Mouse (Mus musculus) cerebellum, postnatal 25 days (tissue): ENCODE data around the gene Gm4981.
"Not testable (repeated sequence)": the region's sequence is repeated elsewhere in the genome, so short reads cannot be mapped to it uniquely, and the experiment has no call there.

ENCODE experiments used
- DNase-seq, 2 experiments: peaks; one replicate each; pipeline ENCODE4 v3.0.0; 2021; ENCODE audit warnings: mixed read lengths in 2 of 2

Gene Gm4981

DNA sequence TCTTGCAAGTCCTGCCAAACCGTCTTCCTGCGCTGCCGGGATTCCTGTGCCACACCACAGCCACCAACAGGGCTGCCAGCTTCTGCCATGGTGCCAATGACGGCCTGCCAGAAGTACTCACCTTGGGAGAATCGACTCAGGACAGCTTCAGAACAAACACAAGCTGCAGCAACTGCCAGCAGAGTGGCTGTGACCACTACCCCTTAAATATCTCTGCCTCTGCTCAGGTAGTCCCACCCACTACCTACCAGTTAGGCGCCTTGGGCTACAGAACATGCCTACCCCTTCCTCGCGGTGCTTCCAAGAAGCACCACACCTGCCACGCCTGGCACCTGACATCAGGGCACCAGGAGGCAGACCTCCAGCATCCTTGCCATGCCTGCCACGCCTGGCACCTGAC, at the start of gene Gm4981:
Gm4981 (minus strand) TSS at position 89 of the 400 bp plus-strand sequence.
- DNase-seq, result no peak

DNA sequence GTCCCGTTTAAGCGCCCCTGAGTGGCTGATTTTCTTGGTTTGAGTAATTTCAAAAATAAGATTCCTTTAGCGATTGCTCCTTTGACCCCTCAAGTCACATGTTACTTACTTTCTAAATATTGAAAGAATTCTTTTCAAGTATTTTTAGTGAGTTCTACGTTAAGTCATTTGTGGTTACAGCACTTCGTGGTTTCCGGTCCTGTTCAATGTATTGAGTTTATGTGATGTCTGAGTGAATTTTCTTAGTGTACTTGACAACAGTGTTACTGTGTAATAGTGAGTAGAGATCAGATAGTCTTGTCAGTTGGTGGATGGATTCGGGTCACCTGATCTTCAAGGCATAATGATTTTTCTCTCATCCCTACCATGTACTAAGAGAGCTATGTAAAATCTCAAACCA, 45.7 kb upstream of the Gm4981 start:
- DNase-seq, result no peak

DNA sequence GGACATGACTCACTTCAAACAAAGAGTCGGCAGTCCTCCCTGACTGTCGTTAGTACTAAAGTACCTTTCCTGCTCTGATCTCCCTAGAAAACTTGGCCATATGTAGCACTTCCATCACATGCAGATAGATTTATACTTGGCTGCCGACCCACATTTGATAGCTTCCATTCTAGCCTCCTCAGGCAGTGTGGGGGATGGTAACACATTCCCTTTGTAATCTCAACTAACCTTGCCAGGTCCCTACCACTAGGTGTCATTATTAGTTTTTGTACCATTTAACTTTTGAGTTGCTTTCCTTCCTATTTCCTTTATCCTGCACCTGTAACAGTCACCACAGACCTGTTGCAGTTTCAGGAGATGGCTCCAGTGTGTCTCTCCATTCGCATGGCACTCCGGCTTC, 22.0 kb upstream of the Gm4981 start:
- DNase-seq, result no peak

DNA sequence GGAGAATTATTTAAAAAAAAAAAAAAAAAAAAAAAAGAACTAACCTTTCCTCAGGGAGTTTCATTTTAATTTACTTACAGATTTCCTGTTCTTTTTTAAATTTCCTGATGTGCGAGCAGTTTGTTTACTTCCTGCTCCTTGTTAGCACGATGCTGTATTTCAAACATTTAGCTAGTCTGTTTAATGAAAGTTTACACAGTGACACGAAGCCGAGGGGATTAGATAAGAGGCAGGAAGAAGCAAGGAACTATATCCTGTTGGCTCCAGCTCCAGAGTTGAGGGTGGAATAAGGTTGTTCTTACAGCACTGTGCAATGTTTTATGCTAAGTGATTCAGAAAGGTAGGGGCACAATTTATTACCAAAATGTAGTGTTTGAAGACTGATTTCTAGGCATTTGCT, 19.5 kb upstream of the Gm4981 start:
- DNase-seq, result no peak

DNA sequence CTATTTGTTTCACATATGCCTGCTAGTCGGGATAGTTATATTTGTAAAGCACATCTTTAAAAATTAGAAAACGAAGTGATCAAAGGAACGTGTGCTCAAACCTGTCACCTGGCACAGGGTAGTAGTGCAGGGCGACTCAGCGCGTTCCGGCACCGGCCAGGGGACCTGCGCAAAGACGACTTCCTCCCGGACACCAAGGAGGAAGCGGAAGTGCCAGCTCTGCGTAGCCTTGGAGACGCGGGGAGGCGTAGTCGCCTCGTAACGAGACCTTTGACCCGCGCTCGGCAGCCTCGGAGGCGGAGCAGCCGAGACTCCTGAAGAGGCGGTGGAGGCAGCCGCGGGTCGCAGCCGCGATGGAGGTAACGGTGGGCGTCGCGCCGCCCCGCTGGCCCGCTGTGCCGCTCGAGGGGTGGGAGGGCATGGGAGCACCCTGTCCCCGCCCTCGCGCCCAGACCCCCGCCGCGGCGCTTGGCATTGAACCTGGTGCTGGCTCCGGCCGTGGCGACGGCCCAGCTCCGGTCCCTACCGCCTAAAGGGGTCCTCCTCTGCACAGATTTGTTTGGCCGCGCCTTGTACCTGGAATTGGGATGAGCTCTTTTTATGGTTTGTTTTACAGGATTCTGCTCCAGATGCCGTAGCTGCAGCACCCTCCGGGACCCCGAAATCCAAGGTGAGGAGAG, 18.9 kb upstream of the Gm4981 start, which contains the start of gene Gcc2:
Gcc2 (plus strand) TSS at position 285 of the 680 bp plus-strand sequence.
- DNase-seq, result peak; percentile 92 to 95

DNA sequence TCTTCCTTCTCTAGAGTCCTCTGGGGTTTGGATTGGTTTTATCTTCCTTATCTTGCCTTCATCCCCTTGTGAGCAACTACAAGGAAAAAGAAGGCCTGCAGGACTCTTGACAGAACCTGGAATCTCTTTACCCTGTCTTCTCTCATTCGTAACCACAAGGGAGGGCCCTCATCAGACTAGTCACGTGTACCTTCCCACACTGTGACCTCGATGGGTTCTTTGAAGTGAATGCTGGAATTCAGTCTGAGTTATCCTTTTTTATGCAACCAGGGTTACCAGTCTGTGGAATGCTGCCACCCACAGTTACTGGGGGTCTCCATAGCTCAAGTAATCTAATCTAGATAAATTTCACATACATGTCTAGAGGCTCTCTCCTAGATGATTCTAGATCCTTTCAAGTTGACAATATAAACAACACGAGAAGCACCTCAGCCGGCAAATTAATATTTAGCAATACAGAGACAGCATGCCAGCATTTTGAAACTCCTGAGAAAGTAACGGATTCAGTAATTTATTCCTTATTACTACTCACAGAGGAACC, 18.2 kb upstream of the Gm4981 start:
- DNase-seq, result peak in 1 of 2 experiments; percentile 6

DNA sequence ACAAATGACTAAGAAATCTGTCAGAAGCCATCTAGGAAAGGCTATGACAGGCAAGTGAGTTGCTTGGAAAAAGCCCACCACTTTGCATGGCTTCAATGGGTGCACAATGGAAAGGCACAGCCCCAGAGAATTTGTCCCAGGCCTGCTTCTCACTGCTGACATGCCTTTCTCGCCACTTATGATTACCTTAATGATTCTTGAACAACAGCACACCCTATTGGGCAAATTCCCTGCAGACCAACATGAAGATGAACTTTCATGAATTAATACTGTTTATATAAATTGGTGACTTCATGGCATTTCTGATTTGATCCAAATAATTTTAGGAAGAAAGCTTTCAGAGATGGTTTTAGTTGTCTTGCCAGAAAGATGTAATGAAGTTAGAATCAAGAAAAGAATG, 13.0 kb upstream of the Gm4981 start:
- no peak for DNase-seq

DNA sequence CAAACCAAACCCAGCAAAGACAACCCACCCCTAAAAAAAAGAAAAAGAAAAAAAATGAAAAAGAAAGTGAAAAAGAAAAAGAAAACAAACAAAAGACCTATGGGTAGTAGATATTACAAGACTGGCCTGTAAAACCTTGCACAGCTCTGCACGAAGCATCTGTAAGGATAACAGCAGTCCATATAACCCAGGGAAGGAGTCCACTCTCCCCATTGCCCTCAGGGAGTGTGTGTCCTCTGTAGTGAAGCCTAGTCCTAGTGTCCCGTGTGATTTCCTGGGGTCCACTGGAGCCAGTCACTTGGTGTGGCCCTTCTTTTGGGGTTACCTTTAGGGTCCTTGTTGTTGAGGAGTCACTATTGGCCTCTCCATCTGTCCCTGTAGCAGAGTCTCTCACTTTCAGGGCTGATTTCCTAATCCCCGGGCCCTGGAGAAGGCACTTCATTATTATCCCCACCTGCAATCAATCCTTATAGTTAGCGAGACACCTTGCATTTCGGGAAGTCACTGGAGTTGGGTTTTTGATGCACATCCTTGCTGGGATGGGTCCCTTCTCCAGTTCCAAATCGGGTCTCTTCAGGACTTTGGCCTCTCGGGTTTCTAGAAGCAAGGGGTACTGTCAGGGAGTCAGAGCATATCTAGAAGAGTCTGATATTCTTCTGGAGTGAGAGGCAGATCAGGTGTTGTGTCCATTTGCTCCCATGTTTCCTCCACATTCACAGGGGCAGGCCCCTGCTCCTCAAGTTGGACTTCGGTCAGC, 2.7 kb upstream of the Gm4981 start:
- peak; percentile 31 to 51 for DNase-seq

DNA sequence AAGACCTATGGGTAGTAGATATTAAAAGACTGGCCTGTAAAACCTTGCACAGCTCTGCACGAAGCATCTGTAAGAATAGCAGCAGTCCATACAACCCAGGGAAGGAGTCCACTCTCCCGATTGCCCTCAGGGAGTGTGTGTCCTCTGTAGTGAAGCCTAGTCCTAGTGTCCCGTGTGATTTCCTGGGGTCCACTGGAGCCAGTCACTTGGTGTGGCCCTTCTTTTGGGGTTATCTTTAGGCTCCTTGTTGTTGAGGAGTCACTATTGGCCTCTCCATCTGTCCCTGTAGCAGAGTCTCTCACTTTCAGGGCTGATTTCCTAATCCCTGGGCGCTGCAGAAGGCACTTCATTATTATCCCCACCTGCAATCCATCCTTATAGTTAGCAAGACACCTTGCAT, 1.5 kb downstream of the Gm4981 start:
- not testable (repeated sequence) for DNase-seq

DNA sequence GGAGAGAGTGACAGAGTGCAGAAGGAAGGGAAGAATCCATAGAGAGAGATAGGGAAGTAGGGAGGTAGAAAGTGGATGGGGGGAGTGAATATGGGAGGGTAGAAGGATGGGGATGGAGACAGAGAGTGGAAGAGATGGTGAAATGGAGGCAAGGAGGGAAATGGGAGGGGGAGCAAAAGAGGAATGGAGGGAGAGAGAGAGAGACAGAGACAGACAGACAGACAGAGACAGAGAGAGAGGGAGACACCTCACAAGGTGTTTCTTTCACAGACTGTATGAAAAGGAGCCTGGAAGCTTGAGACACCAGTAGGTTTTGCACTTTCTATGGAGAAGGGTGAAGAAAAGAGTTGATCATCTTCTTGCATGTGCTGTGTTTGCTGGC, 2.8 kb downstream of the Gm4981 start:
- DNase-seq, result not testable (repeated sequence)

DNA sequence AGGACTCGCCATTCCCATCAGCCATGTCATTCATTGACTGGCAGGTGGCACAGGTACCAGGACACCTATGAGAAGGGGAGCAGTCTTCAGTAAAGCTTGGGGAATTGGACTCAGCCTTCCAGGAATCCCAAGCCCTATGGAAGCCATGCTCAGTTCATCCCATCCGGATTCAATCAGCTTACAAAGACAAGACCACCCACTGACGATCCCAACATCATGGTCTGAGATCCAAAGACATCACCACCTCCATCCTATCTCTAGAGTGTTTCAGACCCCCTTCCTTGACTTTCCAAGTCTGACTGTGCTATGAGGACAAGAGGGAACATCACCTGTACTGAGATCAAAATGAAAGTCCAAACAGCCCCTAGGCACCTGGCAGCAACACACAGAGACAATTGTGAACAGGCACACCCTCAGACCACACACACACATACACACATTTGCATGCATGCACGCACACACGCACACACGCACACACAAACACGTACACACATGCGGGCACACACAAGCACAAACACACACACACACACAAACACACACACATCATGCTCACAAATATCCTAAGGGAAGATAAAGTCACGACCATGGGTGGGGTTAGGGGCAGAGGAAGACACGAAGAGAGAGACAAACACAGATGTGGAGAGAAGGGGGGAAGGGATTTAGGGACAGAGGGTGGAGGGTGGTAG, 3.3 kb downstream of the Gm4981 start:
- not testable (repeated sequence) for DNase-seq

DNA sequence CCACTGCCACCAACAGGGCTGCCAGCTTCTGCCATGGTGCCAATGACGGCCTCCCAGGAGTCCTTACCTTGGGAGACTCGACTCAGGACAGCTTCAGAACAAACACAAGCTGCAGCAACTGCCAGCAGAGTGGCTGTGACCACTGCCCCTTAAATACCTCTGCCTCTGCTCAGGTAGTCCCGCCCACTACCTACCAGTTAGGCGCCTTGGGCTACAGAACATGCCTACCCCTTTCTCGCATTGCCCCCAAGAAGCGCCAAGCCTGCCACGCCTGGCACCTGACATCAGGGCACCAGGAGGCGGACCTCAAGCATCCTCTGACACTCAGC, 3.9 kb downstream of the Gm4981 start, which contains the start of gene Duxf3:
Duxf3 (minus strand) TSS at position 35 of the 329 bp plus-strand sequence.
- DNase-seq, result not testable (repeated sequence)

DNA sequence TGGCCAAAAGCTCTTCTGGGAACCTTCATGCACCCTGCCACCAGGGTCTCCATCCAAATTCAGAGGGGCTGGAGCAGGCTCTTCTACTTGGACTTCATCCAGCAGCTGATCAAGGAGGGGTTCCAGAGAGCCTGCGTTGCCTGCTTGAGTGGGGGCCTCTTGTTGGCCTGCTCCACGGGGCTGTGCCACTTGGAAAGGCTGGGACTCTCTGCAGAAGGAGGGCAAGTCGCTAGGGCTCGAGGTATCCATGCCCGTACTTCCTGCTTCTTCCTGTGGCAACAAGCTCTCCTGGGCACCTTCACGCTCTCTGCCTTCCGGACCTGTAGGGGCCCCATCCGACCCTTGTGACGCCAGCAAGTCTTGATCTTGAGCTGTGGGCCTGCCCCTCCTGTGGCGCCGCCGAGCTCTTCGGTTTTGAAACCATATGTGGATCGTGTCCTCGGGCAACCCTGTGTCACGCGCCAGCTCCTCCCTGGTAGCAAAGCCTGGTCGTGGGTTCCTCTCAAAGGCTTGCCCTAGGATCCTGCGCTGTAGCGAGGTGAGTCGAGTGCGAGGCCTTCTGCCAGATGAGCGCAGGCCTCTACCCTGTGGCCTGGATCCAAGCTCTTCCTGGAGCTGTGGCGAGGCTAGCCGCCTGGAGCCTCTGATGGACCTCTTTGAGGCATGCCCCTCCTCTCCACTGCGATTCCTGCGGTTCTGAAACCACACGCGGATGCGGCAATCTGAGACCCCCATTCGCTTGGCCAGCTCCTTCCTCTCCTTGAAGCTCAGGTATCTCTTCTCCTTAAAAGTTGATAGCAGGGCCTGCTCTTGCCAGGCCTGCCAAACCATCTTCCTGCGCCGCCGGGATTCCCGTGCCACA, 4.5 kb downstream of the Gm4981 start:
- peak; percentile 59 to 67 for DNase-seq

DNA sequence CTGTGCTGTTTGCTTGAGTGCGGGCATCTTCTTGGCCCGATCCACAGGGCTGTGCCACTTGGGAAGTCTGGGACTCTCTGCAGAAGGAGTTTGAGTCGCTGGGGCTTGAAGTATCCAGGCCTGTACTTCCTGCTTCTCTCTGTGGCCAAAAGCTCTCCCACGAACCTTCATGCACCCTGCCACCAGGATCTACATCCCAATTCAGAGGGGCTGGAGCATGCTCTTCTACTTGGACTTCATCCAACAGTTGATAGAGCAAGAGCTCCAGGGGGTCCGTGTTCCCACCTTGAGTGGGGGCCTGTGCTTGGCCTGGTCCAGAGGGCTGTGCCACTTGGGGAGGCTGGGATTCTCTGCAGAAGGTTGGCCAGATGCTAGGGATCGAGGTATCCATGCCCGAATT, 5.4 kb downstream of the Gm4981 start:
- peak in 1 of 2 experiments; percentile 42 for DNase-seq

DNA sequence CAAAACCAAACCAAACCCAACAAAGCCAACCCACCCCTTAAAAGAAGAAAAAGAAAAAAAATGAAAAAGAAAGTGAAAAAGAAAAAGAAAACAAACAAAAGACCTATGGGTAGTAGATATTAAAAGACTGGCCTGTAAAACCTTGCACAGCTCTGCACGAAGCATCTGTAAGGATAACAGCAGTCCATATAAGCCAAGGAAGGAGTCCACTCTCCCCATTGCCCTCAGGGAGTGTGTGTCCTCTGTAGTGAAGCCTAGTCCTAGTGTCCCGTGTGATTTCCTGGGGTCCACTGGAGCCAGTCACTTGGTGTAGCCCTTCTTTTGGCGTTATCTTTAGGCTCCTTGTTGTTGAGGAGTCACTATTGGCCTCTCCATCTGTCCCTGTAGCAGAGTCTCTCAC, 6.5 kb downstream of the Gm4981 start:
- not testable (repeated sequence) for DNase-seq

DNA sequence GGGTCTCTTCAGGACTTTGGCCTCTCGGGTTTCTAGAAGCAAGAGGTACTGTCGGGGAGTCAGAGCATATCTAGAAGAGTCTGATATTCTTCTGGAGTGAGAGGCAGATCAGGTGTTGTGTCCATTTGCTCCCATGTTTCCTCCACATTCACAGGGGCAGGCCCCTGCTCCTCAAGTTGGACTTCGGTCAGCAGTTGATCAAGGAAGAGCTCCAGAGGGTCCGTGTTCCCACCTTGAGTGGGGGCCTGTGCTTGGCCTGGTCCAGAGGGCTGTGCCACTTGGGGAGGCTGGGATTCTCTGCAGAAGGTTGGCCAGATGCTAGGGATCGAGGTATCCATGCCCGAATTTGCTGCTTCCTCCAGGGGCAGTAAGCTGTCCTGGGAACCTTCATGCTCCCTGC, 8.7 kb downstream of the Gm4981 start:
- DNase-seq, result peak in 1 of 2 experiments; percentile 40

DNA sequence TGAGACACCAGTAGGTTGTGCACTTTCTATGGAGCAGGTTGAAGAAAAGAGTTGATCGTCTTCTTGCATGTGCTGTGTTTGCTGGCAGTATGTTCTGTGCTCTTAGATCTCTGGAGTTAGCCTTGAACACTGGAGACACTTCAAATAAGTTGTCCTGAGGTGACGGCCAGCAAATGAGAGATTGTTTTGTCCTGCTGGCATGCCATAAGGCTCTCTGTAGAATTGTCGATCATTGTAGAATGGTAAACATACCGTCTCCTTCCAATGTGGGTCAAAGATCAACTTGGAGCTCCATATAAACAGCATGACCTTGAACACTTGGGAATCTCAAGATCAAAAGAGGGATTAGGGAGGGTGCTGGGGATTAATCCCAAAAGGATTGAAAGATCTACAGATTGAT, 10.1 kb downstream of the Gm4981 start:
- not testable (repeated sequence) for DNase-seq

DNA sequence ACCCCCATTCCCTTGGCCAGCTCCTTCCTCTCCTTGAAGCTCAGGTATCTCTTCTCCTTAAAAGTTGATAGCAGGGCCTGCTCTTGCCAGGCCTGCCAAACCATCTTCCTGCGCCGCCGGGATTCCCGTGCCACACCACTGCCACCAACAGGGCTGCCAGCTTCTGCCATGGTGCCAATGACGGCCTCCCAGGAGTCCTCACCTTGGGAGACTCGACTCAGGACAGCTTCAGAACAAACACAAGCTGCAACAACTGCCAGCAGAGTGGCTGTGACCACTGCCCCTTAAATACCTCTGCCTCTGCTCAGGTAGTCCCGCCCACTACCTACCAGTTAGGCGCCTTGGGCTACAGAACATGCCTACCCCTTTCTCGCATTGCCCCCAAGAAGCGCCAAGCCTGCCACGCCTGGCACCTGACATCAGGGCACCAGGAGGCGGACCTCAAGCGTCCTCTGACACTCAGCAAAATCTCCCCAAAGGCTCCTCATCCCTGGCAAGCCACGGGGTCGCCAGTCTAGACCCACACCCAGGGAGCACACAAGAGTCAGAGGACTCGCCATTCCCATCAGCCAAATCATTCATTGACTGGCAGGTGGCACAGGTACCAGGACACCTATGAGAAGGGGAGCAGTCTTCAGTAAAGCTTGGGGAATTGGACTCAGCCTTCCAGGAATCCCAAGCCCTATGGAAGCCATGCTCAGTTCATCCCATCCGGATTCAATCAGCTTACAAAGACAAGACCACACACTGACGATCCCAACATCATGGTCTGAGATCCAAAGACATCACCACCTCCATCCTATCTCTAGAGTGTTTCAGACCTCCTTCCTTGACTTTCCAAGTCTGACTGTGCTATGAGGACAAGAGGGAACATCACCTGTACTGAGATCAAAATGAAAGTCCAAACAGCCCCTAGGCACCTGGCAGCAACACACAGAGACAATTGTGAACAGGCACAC, 11.4 kb downstream of the Gm4981 start, which contains the start of gene AW822073:
AW822073 (minus strand) TSS at position 104 of the 959 bp plus-strand sequence.
- DNase-seq, result peak in 1 of 2 experiments; percentile 37

DNA sequence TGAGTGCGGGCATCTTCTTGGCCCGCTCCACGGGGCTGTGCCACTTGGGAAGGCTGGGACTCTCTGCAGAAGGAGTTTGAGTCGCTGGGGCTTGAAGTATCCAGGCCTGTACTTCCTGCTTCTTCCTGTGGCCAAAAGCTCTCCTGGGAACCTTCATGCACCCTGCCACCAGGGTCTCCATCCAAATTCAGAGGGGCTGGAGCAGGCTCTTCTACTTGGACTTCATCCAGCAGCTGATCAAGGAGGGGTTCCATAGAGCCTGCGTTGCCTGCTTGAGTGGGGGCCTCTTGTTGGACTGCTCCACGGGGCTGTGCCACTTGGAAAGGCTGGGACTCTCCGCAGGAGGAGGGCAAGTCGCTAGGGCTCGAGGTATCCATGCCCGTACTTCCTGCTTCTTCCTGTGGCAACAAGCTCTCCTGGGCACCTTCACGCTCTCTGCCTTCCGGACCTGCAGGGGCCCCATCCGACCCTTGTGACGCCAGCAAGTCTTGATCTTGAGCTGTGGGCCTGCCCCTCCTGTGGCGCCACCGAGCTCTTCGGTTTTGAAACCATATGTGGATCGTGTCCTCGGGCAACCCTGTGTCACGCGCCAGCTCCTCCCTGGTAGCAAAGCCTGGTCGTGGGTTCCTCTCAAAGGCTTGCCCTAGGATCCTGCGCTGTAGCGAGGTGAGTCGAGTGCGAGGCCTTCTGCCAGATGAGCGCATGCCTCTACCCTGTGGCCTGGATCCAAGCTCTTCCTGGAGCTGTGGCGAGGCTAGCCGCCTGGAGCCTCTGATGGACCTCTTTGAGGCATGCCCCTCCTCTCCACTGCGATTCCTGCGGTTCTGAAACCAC, 12.3 kb downstream of the Gm4981 start:
- DNase-seq, result peak; percentile 56 to 62

DNA sequence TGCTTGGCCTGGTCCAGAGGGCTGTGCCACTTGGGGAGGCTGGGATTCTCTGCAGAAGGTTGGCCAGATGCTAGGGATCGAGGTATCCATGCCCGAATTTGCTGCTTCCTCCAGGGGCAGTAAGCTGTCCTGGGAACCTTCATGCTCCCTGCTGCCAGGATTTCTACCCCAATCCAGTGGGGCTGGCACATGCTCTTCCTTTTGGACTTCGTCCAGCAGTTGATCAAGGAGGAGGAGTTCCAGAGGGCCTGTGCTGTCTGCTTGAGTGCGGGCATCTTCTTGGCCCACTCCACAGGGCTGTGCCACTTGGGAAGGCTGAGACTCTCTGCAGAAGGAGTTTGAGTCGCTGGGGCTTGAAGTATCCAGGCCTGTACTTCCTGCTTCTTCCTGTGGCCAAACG, 13.3 kb downstream of the Gm4981 start:
- not testable (repeated sequence) for DNase-seq
